Mouse (Mus musculus) C2C12 (cell line): ENCODE results near the gene Dusp1.

Experiments
- CEBPB ChIP-seq: IDR thresholded peaks from one replicate; pipeline ENCODE4 v1.6.1; 2011; ENCODE audit warnings: low read depth, mild to moderate bottlenecking, control low read depth, moderate library complexity
- CTCF ChIP-seq: IDR thresholded peaks from one replicate; pipeline ENCODE4 v1.5.1; 2011; ENCODE audit not compliant: control insufficient read depth, insufficient read depth, insufficient read length
- MAX ChIP-seq: IDR thresholded peaks from one replicate; pipeline ENCODE4 v1.6.1; 2011; ENCODE audit warnings: mild to moderate bottlenecking, control low read depth
- MYOD1 ChIP-seq: IDR thresholded peaks from one replicate; pipeline ENCODE4 v1.6.1; 2011; ENCODE audit warnings: low read depth; ENCODE audit not compliant: control insufficient read depth, insufficient read length
- USF1 ChIP-seq: IDR thresholded peaks from one replicate; pipeline ENCODE4 v1.6.1; 2011; ENCODE audit warnings: low read depth, mild to moderate bottlenecking, control low read depth, moderate library complexity

DNA sequence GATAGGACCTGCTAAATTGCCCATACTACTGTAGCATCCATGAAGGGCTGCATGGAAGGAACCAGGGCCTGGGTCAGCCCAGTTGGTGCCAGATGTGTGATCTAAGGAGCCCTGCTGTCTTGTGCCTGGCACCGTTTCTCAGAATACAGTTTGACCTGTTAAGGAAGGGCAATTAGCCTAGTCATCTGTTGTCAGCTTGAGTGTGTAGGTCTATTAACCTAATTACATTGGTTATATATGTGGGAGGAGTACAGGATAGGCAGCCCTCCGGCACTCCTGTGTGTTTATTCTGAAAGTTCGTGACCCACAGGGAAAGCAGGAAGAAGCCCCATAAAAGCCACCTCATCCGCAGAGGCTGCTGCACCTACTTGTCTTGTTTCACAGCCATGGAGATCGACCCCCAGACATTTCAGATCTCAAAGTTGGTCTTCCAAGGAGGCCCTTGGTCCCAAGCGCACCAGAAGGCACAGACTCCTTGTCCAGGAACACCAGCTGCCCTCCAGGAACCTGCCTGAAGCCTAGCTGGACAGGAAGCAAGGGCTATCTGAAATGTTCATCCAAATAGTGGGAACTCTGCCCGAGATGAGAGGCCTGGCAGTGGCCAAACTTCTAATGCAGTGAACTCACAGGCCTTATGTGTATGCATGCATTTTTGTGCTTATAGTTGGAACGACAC is 5.4 kb upstream of the Dusp1 start:
- no peak for TF ChIP-seq CTCF
- no peak for TF ChIP-seq USF1
- no peak for TF ChIP-seq CEBPB
- TF ChIP-seq MAX = no peak
- TF ChIP-seq MYOD1 = no peak
